8 mouse cellular contexts compared by ENCODE assay signal in genomic region chr8:124281700-124282541, GRCm38 (mm10). TPM values are rescaled to one million over a fixed set of nuclear protein-coding genes. Genes with fewer than 3 reads are reported as not detected.
DNase-seq lines count a peak whose midpoint lies in the region; ATAC-seq lines count a peak whose summit lies in the region.

No protein-coding gene starts in this region.

- peaks cover 59% of the 10 kb centered on the region for H3K4me1 ChIP-seq in forebrain, embryonic 16.5 days (replicated peaks; ENCODE audit: control insufficient read depth, insufficient read depth, low read length)
- H3K4me1 ChIP-seq in midbrain, embryonic 12.5 days, result peaks cover 88% of the 10 kb centered on the region

- H3K27ac ChIP-seq in forebrain, embryonic 16.5 days (ENCODE audit: low read length), result peak overlapping the region; percentile 9; the same call in 1 of the 2 replicates
- H3K27ac ChIP-seq in midbrain, embryonic 12.5 days (replicated peaks), result peak overlapping the region; percentile 98

- DNase-seq in cerebellum, postnatal 4 days (ENCODE audit: low spot score in 2 of 2), result no peak
- DNase-seq in brain, adult 2 months (ENCODE audit: low read depth, low spot score), result peak; percentile 84
- DNase-seq in Muller cell, postnatal 12 days (ENCODE audit: inconsistent ontology term), result no peak
- no peak for DNase-seq in kidney, postnatal 10 days
- DNase-seq in ovary, adult 18-20 months (ENCODE audit: low spot score), result no peak

- no peaks in the 10 kb centered on the region for H3K27me3 ChIP-seq in forebrain, embryonic 16.5 days (replicated peaks; ENCODE audit: control insufficient read depth, insufficient read depth, low read length)
- no peaks in the 10 kb centered on the region for H3K27me3 ChIP-seq in midbrain, embryonic 12.5 days

- H3K9me3 ChIP-seq in forebrain, embryonic 16.5 days (ENCODE audit: control insufficient read depth, low read length), result no peaks in the 10 kb centered on the region
- no peaks in the 10 kb centered on the region for H3K9me3 ChIP-seq in midbrain, embryonic 12.5 days

- H3K9ac ChIP-seq in forebrain, embryonic 16.5 days (replicated peaks; ENCODE audit: low read depth, low read length), result no peak overlapping the region
- H3K9ac ChIP-seq in midbrain, embryonic 12.5 days (replicated peaks), result no peak overlapping the region

- no peaks in the 10 kb centered on the region for H3K36me3 ChIP-seq in forebrain, embryonic 16.5 days (ENCODE audit: control insufficient read depth, insufficient read depth)
- no peaks in the 10 kb centered on the region for H3K36me3 ChIP-seq in midbrain, embryonic 12.5 days

- peak; percentile 37; the same call in 1 of the 2 replicates for ATAC-seq in cerebellum, adult (ENCODE audit: insufficient number of reproducible peaks, low FRiP score, low TSS enrichment)
- peak; percentile 45 for ATAC-seq in forebrain, embryonic 16.5 days
- ATAC-seq in midbrain, embryonic 12.5 days (ENCODE audit: low FRiP score, low read depth), result no peak

- H3K4me3 ChIP-seq in forebrain, embryonic 16.5 days (replicated peaks; ENCODE audit: low read length), result no peak overlapping the region
- no peak overlapping the region for H3K4me3 ChIP-seq in midbrain, embryonic 12.5 days

- 50% methylated on average over 11 of the region's 11 CpGs for WGBS in forebrain, embryonic 16.5 days
- WGBS in midbrain, embryonic 12.5 days, result 71% methylated on average over 11 of the region's 11 CpGs

- H3K4me2 ChIP-seq in forebrain, embryonic 16.5 days (ENCODE audit: low read length), result no peak overlapping the region
- H3K4me2 ChIP-seq in midbrain, embryonic 12.5 days (replicated peaks), result no peak overlapping the region

RNA-seq across cellular contexts. Expression of gene Galnt2, which starts 50.7 kb away (rescaled TPM):
- polyA plus RNA-seq in forebrain, embryonic 16.5 days (2015; fragmentation: Nextera tagmentation; extraction: Ambion mirVana), result 47.8 and 48.9 TPM in 2 replicates
- 80.7 and 86.2 TPM in 2 replicates for polyA plus RNA-seq in midbrain, embryonic 12.5 days (2016; fragmentation: Nextera tagmentation; extraction: Ambion mirVana)
